Mouse (Mus musculus): ENCODE results near the gene Gpatch4.
A peak's percentile ranks its signal among the peaks of the same experiment; 100 is the strongest.

The Gpatch4 gene

DNA sequence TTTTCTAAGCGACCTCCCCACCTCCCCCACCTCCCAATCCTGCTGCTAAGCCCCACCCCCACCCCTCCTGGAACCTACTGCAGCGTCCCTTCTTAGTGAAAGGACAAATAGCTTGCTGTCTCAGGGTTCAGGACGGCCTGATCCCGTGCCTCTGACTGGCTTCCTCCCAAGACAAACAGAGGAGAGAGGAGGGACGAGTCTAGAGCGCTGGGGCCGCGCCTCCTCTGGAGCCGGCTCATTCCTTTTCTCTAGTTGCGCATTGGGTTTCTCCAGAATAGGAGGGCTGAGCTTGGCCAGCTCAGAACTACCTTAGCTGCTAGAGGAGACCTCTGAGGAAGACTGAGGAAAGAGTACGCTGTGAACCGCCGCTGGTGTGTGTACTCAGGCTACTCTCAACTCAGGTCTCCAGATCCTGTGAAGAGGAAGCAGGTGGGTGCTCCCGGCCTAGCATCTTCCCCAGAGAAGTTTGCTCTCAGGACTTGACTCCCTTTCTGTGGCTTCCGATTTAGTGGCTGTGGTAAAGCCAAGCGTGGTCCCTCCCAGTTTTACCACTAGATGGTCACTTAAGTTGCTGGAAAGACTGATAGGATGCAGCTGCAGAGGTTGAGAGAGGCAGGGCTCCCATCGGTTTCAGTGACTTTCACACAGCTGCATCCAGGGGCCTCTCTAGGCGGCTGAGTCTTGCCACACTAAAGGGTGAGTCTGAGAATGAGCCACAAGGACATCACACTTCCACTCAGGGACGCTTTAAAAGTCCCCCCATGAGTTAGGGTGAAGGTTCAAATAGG is 12.1 kb upstream of the Gpatch4 start:
- DNase-seq (ENCODE audit: low read depth in 1 of 2, low spot score in 2 of 2): no peak

- DNase-seq (ENCODE audit: low read depth in 1 of 2, low spot score in 2 of 2): no peak
Measured at GRCm38 (mm10) chr3:88033506-88033905, 9.4 kb upstream of the Gpatch4 start.

GRCm38 (mm10) chr3:88035561-88036293 is 7.2 kb upstream of the Gpatch4 start:
- no peak for DNase-seq (ENCODE audit: low read depth in 1 of 2, low spot score in 2 of 2)

GRCm38 (mm10) chr3:88049532-88049931 is 6.6 kb downstream of the Gpatch4 start:
- no peak for DNase-seq (ENCODE audit: low read depth in 1 of 2, low spot score in 2 of 2)

GRCm38 (mm10) chr3:88057030-88057429 is 14.1 kb downstream of the Gpatch4 start:
- DNase-seq (ENCODE audit: low read depth in 1 of 2, low spot score in 2 of 2): no peak

DNA sequence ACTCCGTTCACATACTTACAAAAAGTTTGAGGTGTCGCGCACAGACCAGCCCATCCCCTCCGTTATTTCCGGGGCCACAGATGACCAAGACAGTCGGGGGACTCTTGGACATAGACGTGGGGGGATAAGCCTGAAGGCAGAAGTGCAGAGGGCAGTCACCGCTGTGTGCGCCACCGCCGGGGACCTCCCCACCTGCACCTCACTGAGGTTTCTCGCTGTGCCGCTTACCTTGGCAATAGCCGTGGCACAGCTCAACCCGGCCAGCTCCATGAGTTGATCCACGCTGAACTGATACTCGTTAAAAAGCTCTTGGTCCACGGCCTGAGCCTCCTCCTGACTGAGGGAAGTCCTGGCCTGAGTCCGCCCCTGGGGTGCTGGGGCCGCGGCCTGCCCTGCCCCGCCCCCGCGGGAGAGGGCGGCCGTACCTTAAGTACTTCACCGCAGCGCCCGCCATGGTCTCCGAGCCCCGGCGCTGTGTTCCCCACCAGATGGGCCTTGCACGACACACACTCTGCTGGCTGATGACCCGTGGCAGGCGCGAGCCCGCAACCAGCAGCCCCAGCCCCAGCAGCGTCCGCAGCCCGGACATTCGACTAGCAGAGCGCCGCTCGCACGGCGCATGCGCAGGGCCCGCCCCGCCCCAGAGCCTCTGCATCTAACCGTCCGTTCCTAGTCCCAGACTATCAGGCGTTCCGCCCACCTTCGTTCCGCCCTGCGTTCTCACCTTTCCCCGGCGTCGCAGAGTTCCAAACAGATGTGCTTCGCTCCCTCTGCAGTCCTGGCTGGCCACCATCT is 15.2 kb downstream of the Gpatch4 start, which contains the start of gene Naxe:
Gene Naxe (minus strand): TSS at position 594 of the 795 bp plus-strand sequence.
- peak; percentile 33 to 69 for DNase-seq (ENCODE audit: low read depth in 1 of 2, low spot score in 2 of 2)

- DNase-seq (ENCODE audit: low read depth in 1 of 2, low spot score in 2 of 2): no peak
Measured at GRCm38 (mm10) chr3:88068386-88068785, 25.5 kb downstream of the Gpatch4 start.

DNA sequence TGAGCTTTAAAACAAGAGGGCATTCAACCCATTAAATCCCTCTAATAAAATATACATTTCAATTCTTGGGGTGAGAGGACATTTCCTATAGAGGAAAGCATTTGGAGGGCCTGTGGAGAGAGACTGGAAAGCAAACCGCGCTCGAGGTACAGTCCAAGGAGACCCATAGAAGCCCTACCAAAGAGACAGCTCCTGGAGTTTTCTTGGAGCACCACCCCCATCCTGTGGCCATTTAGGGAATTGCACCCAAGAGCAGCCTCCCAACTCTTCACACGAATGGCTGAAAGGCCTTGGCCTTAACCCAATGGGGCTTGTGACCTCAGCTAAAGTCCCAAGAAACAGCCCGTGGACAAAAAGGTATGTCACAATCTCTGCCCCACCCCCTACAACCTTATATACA is 28.9 kb downstream of the Gpatch4 start:
- peak; percentile 46 to 71 for DNase-seq (ENCODE audit: low read depth in 1 of 2, low spot score in 2 of 2)

GRCm38 (mm10) chr3:88073631-88074030 is 30.7 kb downstream of the Gpatch4 start:
- DNase-seq (ENCODE audit: low read depth in 1 of 2, low spot score in 2 of 2): no peak

GRCm38 (mm10) chr3:88074351-88074750 is 31.4 kb downstream of the Gpatch4 start:
- DNase-seq (ENCODE audit: low read depth in 1 of 2, low spot score in 2 of 2): no peak

- no peak for DNase-seq (ENCODE audit: low read depth in 1 of 2, low spot score in 2 of 2)
Measured at GRCm38 (mm10) chr3:88074766-88075165, 31.9 kb downstream of the Gpatch4 start.

GRCm38 (mm10) chr3:88077441-88077840 is 34.5 kb downstream of the Gpatch4 start:
- no peak for DNase-seq (ENCODE audit: low read depth in 1 of 2, low spot score in 2 of 2)

GRCm38 (mm10) chr3:88078204-88078603 is 35.3 kb downstream of the Gpatch4 start, which contains the start of gene Ttc24:
Gene Ttc24, minus strand, starts transcription at chr3:88078304.
- DNase-seq (ENCODE audit: low read depth in 1 of 2, low spot score in 2 of 2): no peak

GRCm38 (mm10) chr3:88081345-88082223 is 38.7 kb downstream of the Gpatch4 start, which contains the start of gene Iqgap3:
Gene Iqgap3, plus strand, starts transcription at chr3:88081971.
- DNase-seq (ENCODE audit: low read depth in 1 of 2, low spot score in 2 of 2): peak; percentile 71 to 85

- DNase-seq (ENCODE audit: low read depth in 1 of 2, low spot score in 2 of 2): no peak
Measured at GRCm38 (mm10) chr3:88082224-88082618, 39.3 kb downstream of the Gpatch4 start.

DNA sequence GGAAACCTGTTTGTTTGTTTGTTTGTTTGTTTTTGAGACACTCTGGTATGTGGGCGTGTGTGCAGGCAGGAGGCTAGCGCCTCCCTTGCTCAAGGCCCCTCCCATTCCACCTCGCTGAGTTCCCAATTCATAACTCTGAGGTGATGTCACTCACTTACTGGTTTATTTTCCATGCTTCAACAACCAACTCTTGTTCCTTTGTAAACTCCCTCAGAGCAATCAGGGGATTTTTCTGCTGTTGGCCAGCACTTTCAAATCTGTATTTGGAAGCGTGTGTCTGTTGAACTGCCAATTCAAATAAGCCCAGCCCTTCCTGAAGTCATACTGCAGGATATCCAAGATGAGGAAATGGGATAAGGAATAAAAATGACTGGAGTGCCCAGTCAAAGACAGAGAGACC is 39.8 kb downstream of the Gpatch4 start:
- no peak for DNase-seq (ENCODE audit: low read depth in 1 of 2, low spot score in 2 of 2)

DNA sequence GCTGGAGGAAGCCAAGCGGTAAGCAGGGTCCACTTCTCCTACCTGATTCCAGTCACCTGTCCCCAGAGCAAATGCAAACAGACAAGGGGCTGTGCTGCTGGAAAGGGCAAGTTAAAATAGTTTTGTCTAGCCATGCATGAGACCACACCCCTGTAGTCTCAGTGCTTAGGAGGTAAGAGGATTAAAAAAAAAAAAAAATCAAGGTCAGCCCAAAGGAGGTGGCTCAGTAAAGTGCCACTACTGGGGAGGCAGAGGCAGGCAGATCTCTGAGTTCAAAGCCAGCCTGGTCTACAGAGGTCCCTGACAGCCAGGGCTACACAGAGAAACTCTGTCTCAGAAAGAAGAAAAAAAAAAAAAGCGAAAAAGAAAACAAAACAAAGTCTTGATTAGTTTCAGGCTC is 41.1 kb downstream of the Gpatch4 start:
- DNase-seq (ENCODE audit: low read depth in 1 of 2, low spot score in 2 of 2): no peak

DNA sequence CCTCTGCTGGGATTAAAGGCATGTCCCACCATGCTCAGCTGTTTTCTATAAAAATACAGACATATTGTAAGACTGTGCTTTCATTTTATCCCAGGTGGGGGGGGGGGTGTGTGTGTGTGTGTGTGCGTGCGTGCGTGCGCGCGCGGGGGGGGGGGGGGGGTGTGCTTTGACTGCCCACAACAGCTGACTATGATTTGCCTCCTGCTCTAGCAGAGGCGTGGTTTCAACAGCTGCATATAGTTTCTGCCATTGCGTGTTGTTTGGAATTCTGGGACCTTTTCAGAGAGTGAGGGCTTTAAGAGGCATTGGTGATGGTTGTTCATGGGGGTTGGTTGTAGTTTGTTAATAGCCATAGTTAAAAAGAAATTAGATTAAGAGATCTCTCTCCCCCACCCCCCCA is 42.6 kb downstream of the Gpatch4 start:
- DNase-seq (ENCODE audit: low read depth in 1 of 2, low spot score in 2 of 2): no peak

DNA sequence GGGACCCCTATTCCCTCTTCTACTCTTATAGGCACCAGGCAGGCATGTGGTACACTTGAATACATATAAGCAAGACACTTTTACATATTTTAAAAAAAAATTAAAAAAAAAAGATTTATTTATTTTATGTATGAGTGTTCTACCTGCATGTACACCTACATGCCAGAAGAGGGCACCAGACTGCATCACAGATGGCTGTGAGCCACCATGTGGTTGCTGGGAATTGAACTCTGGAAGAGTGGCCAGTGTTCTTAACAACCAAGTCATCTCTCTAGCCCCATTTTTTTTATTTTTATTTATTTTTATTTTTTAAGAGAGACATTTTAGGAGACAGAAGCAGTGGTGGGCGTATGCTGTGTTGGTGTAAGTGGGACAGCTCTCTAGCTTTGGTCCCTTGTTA is 44.8 kb downstream of the Gpatch4 start:
- DNase-seq (ENCODE audit: low read depth in 1 of 2, low spot score in 2 of 2): no peak

- DNase-seq (ENCODE audit: low read depth in 1 of 2, low spot score in 2 of 2): no peak
Measured at GRCm38 (mm10) chr3:88090106-88090505, 47.2 kb downstream of the Gpatch4 start.
